Mouse (Mus musculus) heart, adult 2 months (tissue): ENCODE data around the gene Dgat2.

Experiments used
- CTCF ChIP-seq: fragments of 200-600 bp; IDR thresholded peaks from 2 replicates; pipeline ENCODE4 v1.8.1; 2022; ENCODE audit warnings: antibody characterized with exemption, mild to moderate bottlenecking, moderate library complexity
- POLR2A ChIP-seq: fragments of 200-500 bp; IDR thresholded peaks from 2 replicates; pipeline ENCODE4 v1.6.1; 2011; ENCODE audit warnings: mild to moderate bottlenecking, low read depth, low read length, control low read depth; ENCODE audit not compliant: insufficient read depth

- TF ChIP-seq CTCF: no peak
- no peak for TF ChIP-seq POLR2A
These were observed 42.0 kb downstream of the Dgat2 start for GRCm38 (mm10) chr7:99140511-99140910.
